Mouse (Mus musculus): ENCODE measurements at regions not wholly inside any gene's neighbourhood (a gene's known extent, or its start where the extent isn't known, plus 50 kb on each side); places are given as distances from the start of the nearest gene placed in this dataset.
"Not testable (repeated sequence)": the region's sequence is repeated elsewhere in the genome, so short reads cannot be mapped to it uniquely, and the experiment has no call there.

DNA sequence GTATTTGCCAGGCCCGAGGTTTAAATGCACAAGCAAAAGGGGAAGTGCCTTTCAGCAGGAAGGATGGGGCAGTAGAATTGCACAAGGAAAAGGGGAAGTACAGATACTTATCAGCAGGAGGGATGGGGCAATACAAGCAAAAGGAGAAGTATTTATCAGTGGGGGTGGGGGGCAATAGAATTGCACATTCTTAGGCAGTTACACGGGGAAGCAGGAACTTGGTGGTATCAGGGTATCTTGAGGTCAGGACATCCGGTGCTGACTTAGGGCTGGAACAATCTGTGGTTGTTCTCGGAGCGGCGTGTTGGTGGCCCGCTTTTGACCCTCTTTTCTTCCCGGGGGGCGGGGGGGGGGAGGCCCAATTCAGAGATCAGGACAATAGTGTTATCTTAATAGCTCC is 112.4 kb upstream of the Tmem150c start:
- not testable (repeated sequence) for H3K4me1 ChIP-seq (ENCODE audit: control insufficient read depth, insufficient read depth, low read length); H3K9me3 ChIP-seq (replicated peaks; ENCODE audit: control insufficient read depth, low read length); H3K36me3 ChIP-seq (ENCODE audit: control insufficient read depth, insufficient read depth, low read length); H3K4me3 ChIP-seq (replicated peaks; ENCODE audit: low read length); H3K27me3 ChIP-seq (ENCODE audit: control insufficient read depth, insufficient read depth, low read length); ATAC-seq (ENCODE audit: insufficient read depth, low FRiP score); H3K27ac ChIP-seq (ENCODE audit: low read length); H3K4me2 ChIP-seq (ENCODE audit: low read depth, low read length); H3K9ac ChIP-seq (ENCODE audit: low read length)
- WGBS: 88% methylated on average over 9 of the region's 9 CpGs

DNA sequence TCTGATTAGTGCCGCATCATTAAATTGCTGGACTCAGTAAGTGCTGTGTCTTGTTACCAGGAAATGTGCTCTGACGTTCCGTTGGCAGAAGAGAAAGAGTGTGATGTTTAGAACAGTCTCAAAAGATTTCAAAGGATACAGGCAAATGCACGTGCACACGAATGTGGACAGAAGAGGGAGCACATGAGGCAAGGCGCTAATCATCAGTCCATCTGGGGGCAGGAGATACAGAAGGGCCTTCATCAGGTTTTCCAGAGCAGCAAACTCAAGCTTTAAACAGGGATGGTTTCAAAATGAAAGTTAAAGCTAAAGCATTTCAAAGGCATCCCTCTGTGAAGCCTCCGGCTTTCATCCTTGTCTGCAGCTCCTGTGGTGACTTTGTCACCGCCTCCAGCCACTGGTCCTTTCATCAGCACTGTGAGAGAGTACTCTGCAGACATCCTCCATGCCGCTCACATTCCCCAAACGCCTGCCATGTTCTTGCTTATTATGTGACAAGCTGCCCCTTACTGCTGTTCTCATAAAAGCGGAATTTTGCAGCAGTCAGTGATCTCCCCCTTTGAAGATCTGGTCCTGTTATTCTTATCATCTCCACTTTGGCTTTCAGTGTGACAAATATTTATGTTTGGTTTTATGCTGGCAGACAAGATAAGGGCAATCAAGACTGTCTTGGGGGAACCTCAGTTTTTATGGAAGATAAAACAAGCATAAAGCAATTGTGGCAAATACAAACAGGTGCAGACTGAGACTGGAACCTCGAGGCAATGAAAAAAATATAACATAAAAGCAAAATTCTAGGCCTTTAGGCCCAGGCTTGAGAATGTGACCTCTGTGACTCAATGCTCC is 111.5 kb upstream of the Tmem150c start:
- ATAC-seq (ENCODE audit: insufficient read depth, low FRiP score): no peak
- no peaks in the 10 kb centered on the region for H3K27me3 ChIP-seq (ENCODE audit: control insufficient read depth, insufficient read depth, low read length)
- H3K27ac ChIP-seq (ENCODE audit: low read length): no peak overlapping the region
- H3K4me1 ChIP-seq (ENCODE audit: control insufficient read depth, insufficient read depth, low read length): no peaks in the 10 kb centered on the region
- H3K9ac ChIP-seq (ENCODE audit: low read length): no peak overlapping the region
- H3K36me3 ChIP-seq (ENCODE audit: control insufficient read depth, insufficient read depth, low read length): no peaks in the 10 kb centered on the region
- no peaks in the 10 kb centered on the region for H3K9me3 ChIP-seq (replicated peaks; ENCODE audit: control insufficient read depth, low read length)
- 67% methylated on average over 12 of the region's 12 CpGs for WGBS
- no peak overlapping the region for H3K4me2 ChIP-seq (ENCODE audit: low read depth, low read length)
- H3K4me3 ChIP-seq (replicated peaks; ENCODE audit: low read length): no peak overlapping the region

DNA sequence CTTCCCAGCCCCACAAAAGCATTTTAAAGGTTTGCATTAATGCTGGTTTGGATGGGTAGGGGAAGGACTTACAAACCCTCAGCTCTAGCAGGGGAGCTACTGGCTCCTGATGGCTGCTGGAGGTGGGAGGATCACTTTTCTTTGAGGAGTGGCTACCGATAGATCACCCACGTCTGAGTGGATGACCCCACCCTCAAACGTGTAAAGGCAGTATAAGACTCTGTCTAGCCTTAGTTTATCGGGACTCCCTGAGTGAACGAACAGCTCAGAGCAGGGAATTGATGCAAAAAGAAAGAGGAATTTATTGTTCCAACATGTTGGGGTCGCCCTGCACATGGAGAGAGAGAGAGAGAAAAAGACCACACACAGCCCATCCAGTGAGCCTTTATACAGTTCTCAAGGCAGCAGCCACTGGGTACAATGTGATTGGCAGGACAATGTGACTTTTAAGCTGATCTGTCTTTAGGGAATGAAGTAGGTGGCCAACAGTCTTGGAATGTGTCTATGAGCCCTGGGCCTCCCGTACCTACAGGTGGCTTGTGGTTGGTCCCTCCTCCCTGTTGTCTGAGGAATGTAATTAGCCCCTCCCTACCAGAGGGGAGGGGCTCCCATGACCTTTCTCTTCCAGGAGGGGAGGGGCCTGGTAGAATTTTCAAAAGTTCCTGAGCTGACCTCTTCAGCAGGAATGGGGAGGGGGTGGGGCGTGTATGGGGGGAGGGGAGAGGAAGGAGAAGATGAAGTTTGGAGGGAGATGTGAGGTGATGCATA is 108.7 kb upstream of the Tmem150c start:
- H3K27ac ChIP-seq (ENCODE audit: low read length): no peak overlapping the region
- no peaks in the 10 kb centered on the region for H3K36me3 ChIP-seq (ENCODE audit: control insufficient read depth, insufficient read depth, low read length)
- H3K4me1 ChIP-seq (ENCODE audit: control insufficient read depth, insufficient read depth, low read length): no peaks in the 10 kb centered on the region
- no peak overlapping the region for H3K9ac ChIP-seq (ENCODE audit: low read length)
- ATAC-seq (ENCODE audit: insufficient read depth, low FRiP score): no peak
- H3K27me3 ChIP-seq (ENCODE audit: control insufficient read depth, insufficient read depth, low read length): no peaks in the 10 kb centered on the region
- H3K4me3 ChIP-seq (replicated peaks; ENCODE audit: low read length): no peak overlapping the region
- no peak overlapping the region for H3K4me2 ChIP-seq (ENCODE audit: low read depth, low read length)
- WGBS: 64% methylated on average over 8 of the region's 8 CpGs
- no peaks in the 10 kb centered on the region for H3K9me3 ChIP-seq (replicated peaks; ENCODE audit: control insufficient read depth, low read length)

DNA sequence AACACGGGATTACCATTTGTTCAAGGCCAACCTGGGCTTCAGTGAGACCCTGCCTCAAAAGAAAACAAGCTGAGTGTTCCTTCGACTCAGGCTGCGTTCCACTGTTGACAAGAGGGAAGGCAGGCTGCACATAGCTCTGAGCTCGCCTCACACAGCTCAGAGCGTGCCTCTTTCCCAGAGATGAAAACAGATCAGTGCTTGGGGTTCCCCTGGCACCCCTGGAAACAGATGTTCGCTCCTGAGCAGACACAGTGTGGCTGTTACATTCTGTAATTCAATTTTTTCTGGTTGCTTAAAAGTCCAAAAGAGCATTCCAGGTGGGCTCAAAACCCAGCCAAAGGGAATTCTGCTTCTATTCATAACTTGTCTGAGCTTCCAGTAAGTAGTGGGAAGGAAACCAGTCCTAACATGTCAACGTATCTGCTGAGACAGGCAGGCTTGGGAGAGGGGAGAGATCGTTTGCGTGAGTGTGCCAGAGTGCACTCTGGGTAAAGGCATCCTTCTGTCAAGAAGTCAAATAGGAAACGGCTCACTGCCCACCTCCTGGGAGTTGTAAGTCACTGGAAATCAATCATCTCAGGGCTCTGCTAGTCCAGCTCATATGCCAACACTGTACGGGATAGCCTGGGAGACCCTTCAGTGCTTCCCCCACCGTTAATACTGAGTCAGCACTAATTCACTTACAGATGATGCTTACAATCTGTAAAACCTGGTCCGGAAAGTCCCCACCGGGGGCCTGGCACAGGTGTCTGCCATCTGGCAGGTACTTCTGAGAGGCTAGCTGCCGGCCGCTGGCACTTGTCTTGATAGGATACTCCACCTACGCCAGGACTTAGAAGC is 107.3 kb upstream of the Tmem150c start:
- Histone ChIP-seq H3K9ac (ENCODE audit: low read length) (no peak overlapping the region), H3K4me1 (ENCODE audit: control insufficient read depth, insufficient read depth, low read length) (no peaks in the 10 kb centered on the region), H3K27me3 (ENCODE audit: control insufficient read depth, insufficient read depth, low read length) (no peaks in the 10 kb centered on the region), H3K9me3 (replicated peaks; ENCODE audit: control insufficient read depth, low read length) (no peaks in the 10 kb centered on the region), H3K4me3 (replicated peaks; ENCODE audit: low read length) (no peak overlapping the region), H3K4me2 (ENCODE audit: low read depth, low read length) (no peak overlapping the region), H3K36me3 (ENCODE audit: control insufficient read depth, insufficient read depth, low read length) (no peaks in the 10 kb centered on the region), H3K27ac (ENCODE audit: low read length) (peak overlapping the region; percentile 11; the same call in 1 of the 2 replicates)
- 44% methylated on average over 17 of the region's 17 CpGs for WGBS
- ATAC-seq (ENCODE audit: insufficient read depth, low FRiP score): peak; percentile 25; the same call in 1 of the 2 replicates

DNA sequence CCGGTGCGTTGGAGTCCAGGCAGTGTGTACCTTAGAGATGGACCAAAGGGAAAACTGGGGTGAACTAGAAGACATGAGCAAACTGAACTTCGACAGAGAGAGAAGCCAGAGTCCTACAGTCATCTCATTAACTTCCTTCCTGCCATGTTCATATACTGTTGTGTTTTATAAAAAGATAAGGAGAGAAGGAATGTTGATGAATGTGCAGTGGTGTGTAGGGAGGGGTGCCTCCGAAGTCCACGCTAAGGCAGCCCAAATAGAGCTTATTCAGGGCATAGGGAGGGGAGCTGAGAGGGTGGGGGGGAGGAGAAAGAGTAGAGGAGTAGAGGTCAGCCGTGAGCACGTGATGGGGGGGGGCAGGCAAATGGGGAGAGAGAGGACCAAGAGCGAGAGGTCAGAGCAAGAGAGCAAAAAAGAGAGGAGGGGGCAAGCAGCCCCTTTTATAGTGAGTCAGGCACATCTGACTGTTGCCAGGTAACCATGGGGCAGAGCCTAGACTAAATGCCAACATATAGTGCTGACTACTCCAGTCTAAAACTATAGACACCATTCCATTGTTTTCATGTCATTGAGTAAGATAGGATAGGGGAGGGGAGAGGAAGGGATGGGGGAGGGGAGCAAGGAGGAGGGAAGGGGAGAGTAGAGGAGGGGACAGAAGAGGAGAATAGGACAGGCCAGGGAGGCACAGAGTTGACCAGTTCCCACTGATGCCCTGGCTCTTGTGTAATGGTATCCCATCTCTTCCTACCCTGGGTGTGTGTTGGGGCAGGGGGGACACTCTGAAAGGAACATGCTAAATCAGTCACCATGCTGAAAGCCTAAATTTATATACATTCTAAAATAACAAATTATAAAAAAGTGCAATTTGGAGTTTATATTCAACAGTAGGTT is 100.4 kb upstream of the Tmem150c start:
- Histone ChIP-seq H3K36me3 (ENCODE audit: control insufficient read depth, insufficient read depth, low read length) (no peaks in the 10 kb centered on the region), H3K9ac (ENCODE audit: low read length) (no peak overlapping the region), H3K4me2 (ENCODE audit: low read depth, low read length) (no peak overlapping the region), H3K9me3 (replicated peaks; ENCODE audit: control insufficient read depth, low read length) (no peaks in the 10 kb centered on the region), H3K4me3 (replicated peaks; ENCODE audit: low read length) (no peak overlapping the region), H3K4me1 (ENCODE audit: control insufficient read depth, insufficient read depth, low read length) (0 out of 2 replicates have a peak, but pooled peaks cover 7% of the 10 kb centered on the region), H3K27me3 (ENCODE audit: control insufficient read depth, insufficient read depth, low read length) (no peaks in the 10 kb centered on the region), H3K27ac (ENCODE audit: low read length) (peak overlapping the region; percentile 55; the same call in 1 of the 2 replicates)
- WGBS: 42% methylated on average over 8 of the region's 8 CpGs
- peak; percentile 33; the same call in 1 of the 2 replicates for ATAC-seq (ENCODE audit: insufficient read depth, low FRiP score)

DNA sequence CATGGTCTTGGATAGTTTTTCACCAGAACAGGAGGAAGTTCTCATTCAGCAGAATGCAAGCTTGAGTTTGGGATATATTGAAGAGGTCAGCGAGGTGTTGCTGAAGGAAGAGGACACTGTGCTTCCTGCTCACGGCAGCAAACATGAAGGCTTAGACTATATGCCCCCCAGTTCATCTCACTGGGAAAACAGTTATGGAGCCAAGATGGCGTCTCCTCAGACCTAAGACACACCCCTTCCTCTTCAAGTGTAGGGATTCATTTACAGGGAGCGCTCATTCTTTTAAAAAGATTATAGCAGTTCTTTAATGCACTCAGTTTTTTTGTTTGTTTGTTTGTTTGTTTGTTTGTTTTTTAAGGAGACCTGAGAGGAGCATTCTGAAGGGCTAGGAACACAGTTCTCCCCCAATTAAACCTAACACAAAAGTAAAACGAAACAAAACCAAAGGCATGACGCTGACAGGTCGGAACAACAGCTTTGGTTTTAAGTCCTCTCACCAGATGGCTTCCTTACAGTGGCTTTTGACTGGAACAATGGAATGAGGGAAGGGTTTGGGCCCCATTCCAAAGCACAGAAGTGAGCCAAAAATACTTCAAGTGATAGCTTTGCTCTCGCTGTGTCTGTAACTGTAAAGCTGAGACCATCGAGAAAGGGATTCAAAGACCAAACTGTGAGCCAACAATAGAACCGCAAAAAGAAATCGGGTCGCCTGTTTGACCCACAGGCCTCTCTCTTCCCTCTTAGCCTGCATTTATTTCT is 99.5 kb upstream of the Tmem150c start:
- Histone ChIP-seq H3K27me3 (ENCODE audit: control insufficient read depth, insufficient read depth, low read length) (no peaks in the 10 kb centered on the region), H3K36me3 (ENCODE audit: control insufficient read depth, insufficient read depth, low read length) (no peaks in the 10 kb centered on the region), H3K9me3 (replicated peaks; ENCODE audit: control insufficient read depth, low read length) (no peaks in the 10 kb centered on the region), H3K4me1 (ENCODE audit: control insufficient read depth, insufficient read depth, low read length) (0 out of 2 replicates have a peak, but pooled peaks cover 7% of the 10 kb centered on the region), H3K9ac (ENCODE audit: low read length) (no peak overlapping the region), H3K27ac (ENCODE audit: low read length) (peak overlapping the region; percentile 55; the same call in 1 of the 2 replicates), H3K4me2 (ENCODE audit: low read depth, low read length) (peak overlapping the region; percentile 10; the same call in 1 of the 2 replicates), H3K4me3 (replicated peaks; ENCODE audit: low read length) (no peak overlapping the region)
- ATAC-seq (ENCODE audit: insufficient read depth, low FRiP score): peak; percentile 53; the same call in 1 of the 2 replicates
- 49% methylated on average over 12 of the region's 12 CpGs for WGBS

DNA sequence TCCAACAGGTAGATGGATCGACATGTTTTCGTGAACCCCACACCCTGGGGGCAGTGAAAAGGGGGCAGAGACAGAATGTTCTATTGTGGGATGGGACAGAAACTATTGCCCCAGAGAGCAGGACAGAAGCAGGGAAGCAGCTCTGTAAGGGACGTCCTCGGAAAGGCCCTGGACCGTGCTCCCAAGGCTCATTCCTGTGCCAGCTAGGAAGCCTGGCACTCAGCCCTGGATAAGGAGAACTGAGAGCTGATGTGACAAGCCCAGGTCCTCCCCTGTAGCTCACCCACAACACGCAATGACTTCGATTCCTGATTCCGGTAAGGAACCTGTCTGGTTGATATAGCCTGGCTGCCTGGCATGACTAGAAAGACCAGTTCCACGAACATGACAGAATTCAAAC is 95.7 kb upstream of the Tmem150c start:
- no peak overlapping the region for H3K4me3 ChIP-seq (replicated peaks; ENCODE audit: low read length)
- no peaks in the 10 kb centered on the region for H3K9me3 ChIP-seq (replicated peaks; ENCODE audit: control insufficient read depth, low read length)
- H3K9ac ChIP-seq (ENCODE audit: low read length): no peak overlapping the region
- ATAC-seq (ENCODE audit: insufficient read depth, low FRiP score): no peak
- no peak overlapping the region for H3K4me2 ChIP-seq (ENCODE audit: low read depth, low read length)
- WGBS: 90% methylated on average over 9 of the region's 9 CpGs
- 0 out of 2 replicates have a peak, but pooled peaks cover 7% of the 10 kb centered on the region for H3K4me1 ChIP-seq (ENCODE audit: control insufficient read depth, insufficient read depth, low read length)
- H3K36me3 ChIP-seq (ENCODE audit: control insufficient read depth, insufficient read depth, low read length): no peaks in the 10 kb centered on the region
- H3K27me3 ChIP-seq (ENCODE audit: control insufficient read depth, insufficient read depth, low read length): no peaks in the 10 kb centered on the region
- no peak overlapping the region for H3K27ac ChIP-seq (ENCODE audit: low read length)

DNA sequence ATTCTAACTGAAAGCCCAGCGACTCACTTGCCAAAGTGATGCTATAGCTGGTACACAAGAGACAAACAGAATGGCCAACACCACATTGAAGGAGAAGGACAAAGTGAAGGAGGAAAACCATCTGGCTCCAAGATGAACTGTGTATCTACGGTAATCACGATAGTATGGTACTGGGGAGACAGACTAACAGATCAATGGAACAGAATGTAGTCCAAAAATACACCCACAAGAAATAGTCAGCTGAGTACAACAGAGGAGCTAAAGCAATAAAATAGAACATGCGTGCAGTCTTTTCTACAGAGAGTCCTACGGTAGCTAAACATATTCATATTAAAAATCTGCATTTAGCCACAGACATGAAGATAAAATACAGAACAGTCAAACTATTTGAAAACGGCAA is 92.4 kb upstream of the Tmem150c start:
- Histone ChIP-seq H3K9me3 (replicated peaks; ENCODE audit: control insufficient read depth, low read length) (no peaks in the 10 kb centered on the region), H3K4me1 (ENCODE audit: control insufficient read depth, insufficient read depth, low read length) (no peaks in the 10 kb centered on the region), H3K9ac (ENCODE audit: low read length) (no peak overlapping the region), H3K27me3 (ENCODE audit: control insufficient read depth, insufficient read depth, low read length) (no peaks in the 10 kb centered on the region), H3K4me3 (replicated peaks; ENCODE audit: low read length) (no peak overlapping the region), H3K4me2 (ENCODE audit: low read depth, low read length) (no peak overlapping the region), H3K27ac (ENCODE audit: low read length) (no peak overlapping the region), H3K36me3 (ENCODE audit: control insufficient read depth, insufficient read depth, low read length) (no peaks in the 10 kb centered on the region)
- no peak for ATAC-seq (ENCODE audit: insufficient read depth, low FRiP score)
- 89% methylated on average over 6 of the region's 6 CpGs for WGBS
